Mouse (Mus musculus): ENCODE data around the gene Chtf18.
"Not testable (repeated sequence)": the region's sequence is repeated elsewhere in the genome, so short reads cannot be mapped to it uniquely, and the experiment has no call there.

Gene Chtf18

DNA sequence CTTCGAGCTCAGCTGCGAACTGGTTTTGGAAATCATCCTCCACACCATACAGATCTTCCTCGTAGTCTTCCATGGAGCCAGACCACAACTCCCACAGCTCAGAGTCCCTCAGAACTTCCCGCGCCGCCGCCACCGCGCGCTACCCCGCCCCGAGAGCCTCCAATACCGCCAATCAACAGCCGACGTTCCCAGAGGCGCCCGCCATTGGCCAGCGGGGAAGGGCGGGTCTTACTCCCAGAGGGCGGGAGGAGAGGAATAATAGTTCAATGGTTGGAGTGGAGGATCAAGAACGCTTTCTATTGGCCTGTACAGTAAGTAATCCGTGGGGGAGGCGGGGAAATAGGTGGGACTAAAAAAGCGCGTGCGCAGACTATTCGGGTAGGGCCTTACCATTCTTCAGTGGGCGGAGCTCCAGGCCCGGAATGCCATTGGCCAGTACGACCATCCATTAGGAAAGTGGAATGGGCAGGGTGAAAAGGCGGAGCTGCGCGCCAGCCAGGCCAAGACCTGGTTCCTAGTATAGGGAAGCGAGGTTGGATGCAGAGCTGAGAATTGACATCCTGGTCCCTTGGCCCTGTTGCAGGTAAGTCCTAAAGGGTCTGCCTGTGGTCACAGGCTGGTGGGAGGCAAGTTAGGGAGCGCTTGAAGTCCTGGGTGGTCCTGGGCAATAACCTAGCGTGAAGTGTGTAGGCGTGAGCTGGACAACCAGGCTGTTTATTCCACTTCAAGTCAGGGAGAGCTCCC lies at the start of gene Chtf18, which contains the start of gene Rpusd1:
Gene Chtf18, minus strand, starts transcription at position 155 of the 744 bp plus-strand sequence.
Gene Rpusd1, plus strand, starts transcription at position 406 of the 744 bp plus-strand sequence.
- DNase-seq (ENCODE audit: extremely low read depth, low read depth) = peak; percentile 99

DNA sequence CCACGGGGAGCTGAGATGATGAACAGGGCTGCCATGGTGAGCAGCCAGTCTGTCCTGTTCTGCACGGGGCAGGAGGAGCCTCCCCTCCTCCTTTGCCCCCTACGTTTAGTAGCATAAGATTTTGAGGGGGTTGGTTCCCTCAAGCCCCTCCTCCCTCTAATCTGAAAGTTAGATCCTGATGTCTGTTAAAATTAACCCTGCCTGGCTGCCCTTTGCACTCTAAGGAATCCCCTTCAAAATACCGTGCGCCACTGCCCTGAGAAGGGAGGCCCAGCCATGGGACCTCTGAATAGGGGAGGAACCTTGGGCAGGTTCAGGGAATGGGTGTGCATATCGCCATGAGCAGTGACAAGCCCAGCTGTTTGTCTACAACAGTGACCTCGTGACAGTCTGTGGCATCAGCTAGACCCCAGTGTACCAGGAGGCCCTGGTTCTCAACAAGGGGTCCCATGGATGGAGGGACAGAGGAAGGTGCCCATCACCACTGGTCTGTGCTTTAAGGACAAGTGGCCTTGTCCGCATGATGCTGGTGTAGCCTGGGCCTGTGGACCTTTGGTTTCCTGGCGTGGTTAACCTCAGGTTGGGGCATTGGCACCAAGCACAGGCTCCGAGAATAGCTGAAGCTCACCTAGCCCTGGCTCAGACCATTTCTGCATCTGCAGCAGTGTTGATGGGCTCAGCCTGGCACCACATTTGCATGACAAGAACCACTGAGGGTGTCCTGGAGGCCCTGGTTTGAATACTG lies 48.3 kb upstream of the Chtf18 start:
- no peak for DNase-seq (ENCODE audit: extremely low read depth, low read depth)

DNA sequence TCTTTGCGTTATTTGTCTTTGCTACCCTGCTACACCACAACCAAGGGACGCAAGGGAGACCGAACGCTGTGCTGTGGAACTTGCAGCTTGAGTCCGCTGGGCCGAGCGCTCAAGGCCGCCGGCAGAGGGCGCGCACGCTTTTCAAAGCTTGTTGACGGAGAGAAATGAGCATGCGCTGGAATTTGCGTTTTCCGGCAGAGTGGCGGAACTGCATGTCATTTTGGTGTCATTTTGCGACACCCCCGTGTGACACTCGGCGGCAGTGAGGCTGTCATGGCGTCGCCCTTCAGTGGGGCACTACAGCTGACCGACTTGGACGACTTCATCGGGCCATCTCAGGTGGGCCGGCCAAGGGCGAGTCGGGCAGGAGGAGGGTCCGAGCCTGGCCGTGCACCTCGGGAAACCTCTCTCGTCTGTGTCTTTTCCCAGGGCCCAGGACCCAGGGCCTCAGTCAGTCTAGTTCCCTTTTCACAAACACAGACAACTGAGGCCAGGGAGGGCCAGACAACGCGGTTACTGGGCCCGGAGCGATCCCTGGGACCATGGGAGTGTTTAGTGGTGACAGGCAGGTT lies 46.4 kb upstream of the Chtf18 start, which contains the start of gene Narfl:
Gene Narfl, plus strand, starts transcription at position 228 of the 572 bp plus-strand sequence.
- DNase-seq (ENCODE audit: extremely low read depth, low read depth) = peak; percentile 89

DNA sequence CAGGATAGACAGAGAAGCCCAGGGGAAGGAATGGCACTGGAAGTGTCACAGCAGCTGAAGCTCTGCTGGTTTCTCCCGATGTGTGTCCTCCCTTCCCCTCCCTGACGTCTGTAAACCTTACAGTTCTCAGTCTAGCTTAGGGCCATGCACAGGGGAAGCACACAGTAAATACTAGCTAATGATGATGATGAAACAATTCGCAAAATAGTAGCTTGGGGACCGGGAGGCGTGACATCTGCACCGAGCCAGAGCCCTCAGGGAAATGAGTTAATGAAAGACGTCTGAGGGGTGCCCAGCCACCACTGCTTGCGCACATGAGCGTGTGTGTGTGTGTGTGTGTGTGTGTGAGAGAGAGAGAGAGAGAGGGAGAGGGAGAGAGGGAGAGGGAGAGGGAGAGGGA lies 42.1 kb upstream of the Chtf18 start:
- no peak for DNase-seq (ENCODE audit: extremely low read depth, low read depth)

DNA sequence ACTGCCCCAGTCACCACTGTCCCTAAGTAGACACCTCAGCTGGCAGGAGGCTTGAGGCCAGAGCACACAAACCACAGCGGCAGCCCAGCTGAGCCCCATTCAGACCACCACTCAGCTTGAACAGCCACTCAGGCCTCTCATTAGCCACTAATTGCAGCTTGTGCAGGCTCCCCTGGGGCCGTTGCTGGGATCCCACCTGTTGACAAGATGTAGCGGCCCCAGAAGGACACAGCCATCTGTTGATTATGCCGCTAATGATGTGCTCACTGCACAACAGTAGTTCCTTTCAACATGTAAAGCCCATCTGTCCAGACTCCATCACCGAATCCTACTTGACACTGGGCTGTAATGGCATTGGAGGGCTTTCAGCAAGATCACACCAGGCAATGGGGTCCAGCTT lies 38.7 kb upstream of the Chtf18 start:
- no peak for DNase-seq (ENCODE audit: extremely low read depth, low read depth)

DNA sequence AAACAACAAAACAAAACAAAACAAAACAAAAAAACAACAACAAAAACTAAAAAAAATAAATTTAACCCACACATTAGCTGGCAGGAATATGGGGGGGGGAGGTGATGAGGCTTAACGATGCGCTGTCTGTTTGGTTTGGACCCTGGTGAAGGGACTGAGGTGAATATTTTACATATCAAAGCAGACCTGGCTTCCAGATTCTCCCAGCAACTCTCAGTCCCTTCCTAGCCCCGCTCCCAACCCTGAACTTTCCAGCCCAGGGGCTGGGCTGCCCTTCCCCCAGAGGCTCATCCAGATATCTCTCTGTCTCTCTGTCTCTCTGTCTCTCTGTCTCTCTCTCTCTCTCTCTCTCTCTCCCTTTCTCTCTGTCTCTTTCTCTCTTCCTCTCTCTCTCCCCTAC lies 35.4 kb upstream of the Chtf18 start:
- DNase-seq (ENCODE audit: extremely low read depth, low read depth) = no peak

DNA sequence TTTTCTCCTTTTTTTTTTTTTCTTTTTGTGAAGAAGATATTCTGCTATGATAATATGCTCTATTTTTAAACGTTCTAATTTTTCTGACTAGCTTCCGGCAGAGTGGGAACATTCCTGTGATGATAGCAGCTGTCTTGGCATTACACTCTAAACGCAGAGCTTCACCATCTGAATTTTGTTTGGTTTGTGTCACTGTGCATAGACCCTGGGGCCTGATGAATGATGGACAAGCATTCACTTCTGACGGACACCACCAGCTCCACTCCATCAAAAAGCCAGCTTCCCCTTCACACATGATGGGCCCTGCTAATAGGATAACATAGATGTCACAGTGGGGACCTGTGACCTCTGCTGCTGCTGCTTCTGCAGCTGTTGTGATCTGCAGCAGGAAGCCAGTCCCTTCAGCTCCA lies 34.3 kb upstream of the Chtf18 start:
- DNase-seq (ENCODE audit: extremely low read depth, low read depth) = no peak

DNA sequence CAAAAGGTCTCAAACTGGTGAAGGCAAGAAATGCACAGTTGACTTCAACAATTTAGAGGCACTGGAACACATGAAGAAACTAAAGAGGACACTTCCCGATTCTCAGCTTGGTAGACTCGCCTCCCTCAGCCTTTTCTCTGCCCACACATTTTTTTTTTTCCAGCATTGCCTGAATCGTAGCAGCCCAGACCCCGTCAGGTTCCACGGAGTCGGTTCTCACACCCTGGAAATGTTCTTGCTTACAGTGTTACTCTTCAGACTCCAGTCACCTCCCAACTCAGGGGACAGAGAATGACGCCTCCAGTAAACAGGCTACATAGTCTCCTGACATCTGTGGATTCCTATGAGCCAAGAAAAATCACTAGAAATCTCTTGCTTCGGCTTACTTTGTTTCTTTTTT lies 32.9 kb upstream of the Chtf18 start:
- DNase-seq (ENCODE audit: extremely low read depth, low read depth) = no peak

DNA sequence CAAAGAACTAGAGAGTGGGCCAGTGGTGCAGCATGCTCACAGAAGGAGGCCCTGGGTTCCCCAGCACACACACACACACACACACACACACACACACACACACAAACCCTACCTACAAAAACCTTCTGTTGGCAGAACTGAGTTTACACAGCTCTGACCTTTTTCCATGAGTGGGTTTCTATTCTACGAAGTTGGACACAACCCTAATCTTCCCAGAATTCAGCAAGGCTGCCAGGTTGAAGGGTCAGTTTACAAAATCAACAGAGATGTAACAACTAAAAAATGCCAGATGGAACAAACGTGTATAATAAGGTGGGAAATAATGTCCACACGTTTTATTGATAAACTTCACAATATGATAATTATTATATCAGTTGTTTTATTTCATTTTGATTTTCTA lies 30.5 kb upstream of the Chtf18 start:
- DNase-seq (ENCODE audit: extremely low read depth, low read depth) = no peak

DNA sequence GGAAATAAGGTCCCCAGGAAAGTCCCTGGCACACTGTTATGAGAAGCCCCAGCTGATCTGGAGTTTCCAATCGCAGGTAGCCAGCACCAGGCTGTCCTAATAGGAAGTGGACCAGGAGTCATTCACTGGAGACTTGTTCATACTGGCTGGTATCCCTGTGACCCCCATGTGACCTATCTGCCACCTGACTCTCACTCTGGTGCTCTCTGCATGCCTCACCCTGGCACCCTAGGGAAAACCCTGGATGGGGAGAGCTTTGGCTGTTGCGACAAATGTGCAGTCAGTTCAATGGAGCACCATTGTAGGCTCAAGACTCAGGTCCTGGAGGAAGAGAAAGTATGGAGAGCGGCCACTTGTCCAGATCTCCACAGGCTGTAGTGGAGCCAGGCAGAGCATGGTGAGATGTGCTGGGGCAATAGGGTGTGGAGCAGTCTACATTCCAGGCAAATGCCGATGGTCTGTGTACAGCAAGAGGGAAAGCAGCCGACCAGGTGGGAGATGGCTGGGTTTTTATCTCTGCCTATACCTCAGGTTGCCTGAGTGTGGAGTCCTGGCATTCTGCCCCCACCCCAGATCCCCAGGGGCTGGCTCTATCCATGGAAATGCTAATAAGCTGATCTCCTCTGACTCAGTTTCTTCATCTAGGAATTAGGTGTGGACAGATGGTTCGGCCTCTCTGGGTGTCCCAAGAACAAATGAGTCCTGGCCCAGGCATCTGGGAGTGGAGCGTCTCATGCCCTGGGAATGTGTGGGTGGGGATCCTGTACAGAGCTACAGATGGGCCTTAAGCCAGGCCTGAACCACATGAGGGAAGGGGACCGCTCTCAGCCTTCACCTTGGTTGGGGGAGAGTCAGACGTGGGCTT lies 29.4 kb upstream of the Chtf18 start:
- DNase-seq (ENCODE audit: extremely low read depth, low read depth) = no peak

DNA sequence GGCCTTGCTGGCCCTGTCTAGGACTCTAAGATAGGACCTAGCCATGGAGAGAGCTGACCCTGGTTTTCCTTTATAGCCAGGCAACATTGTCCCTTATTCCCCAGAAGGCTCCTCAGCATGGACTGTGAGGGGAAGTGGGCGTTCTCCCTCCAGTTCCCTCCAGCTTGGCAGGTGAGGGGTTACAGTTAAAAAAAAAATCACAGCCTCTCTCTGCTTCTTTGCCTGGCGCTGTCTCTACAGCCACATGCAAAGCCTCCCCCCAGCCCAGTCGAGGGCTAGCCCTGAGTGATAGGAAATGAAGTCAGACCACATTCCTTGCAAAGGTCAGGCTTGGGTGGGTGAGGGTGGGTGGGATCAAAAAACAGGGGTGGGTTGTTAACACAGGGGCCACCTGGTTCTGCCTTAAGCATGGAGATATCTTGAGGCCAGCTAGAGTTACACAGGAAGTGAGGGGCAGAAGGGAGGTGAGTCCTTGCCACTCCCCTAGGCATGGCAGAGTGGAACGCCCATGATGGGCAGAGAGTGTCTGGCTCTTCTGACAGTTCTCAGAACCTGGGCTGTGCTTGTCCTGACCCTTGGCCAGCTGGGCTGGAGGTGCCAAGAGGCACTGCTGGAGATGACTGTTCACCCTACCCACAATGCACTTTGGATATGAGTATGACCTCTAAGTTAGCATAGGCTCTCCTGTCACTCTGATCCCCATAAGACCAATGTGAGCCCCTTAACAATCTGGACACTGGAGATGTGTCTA lies 28.6 kb upstream of the Chtf18 start:
- no peak for DNase-seq (ENCODE audit: extremely low read depth, low read depth)

DNA sequence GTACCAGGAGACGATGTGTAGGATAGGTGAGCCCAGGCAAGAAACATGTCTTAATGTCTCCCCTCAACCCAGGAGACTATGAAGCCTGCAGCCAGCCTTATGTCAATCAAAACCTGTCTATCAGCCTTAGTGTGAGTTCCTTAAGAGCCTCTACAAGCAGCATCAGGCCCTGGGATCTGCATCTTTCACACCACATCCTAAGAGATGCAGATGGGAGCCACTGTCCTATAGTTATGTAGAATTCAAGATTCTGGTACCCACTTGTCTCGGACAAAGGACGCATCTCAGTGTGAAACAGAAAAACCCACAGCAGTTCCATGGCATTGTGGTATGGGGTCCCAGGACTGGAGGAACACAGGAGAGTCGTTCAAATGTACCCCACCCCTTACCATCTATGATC lies 27.9 kb upstream of the Chtf18 start:
- DNase-seq (ENCODE audit: extremely low read depth, low read depth) = no peak

DNA sequence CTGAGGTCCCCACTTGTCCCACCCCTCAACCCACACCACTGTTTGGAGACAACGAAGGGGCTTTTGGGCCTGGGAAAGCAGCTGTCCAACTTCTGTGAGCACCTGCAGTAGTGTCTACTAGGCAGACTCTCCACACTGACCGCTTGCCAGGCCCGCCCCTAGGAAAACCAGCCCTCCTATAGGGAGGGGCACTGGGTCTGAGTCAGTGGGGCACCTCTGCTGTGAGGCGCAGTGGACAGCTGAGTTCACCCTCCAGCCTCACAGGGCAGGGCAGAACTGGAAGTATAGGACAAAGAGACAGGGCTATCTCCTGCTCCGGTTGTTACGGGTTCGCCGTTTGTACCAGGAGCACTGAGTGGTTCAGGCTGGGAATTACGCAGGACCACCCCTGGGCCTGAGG lies 27.0 kb upstream of the Chtf18 start, which contains the start of gene Msln:
Gene Msln, minus strand, starts transcription at position 138 of the 400 bp plus-strand sequence.
- DNase-seq (ENCODE audit: extremely low read depth, low read depth) = no peak

DNA sequence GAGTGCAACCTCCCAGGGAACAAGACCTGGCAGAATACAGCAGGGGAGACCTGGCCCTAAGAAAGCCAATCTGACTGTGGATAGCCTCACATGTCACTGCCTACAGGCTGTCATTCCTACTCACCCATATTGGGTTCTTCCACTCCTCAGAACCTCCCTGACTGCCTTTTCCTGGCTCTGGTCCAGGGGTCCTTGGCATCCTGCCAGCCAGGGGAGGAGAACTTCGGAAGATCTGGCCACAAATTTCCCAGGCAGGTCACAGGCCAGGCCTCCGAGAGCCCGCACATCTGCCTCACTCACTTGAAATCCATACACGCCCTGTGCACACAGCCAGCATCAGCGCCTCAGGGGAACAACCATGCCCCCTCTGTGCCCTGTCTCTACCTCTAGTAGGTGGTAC lies 24.2 kb upstream of the Chtf18 start:
- DNase-seq (ENCODE audit: extremely low read depth, low read depth) = no peak

DNA sequence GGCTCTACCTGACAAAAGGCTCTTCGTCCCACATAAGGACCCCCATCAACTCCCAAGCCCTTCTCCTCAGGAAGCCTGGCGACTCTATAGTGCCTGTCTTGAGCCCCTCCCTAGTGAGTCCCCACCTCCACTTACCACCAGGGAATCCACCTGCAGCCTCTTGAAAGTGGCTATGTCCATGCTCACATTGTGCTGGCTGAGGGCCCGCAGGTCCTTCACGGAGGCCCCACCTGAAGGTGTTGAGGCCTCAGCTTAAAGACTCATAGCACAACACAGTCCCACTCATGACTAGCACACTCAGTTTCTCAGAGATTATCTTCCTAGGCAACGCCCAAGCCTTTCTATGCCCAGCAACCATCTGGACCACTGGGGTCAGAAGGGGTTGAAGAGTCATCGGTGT lies 22.1 kb upstream of the Chtf18 start:
- no peak for DNase-seq (ENCODE audit: extremely low read depth, low read depth)

DNA sequence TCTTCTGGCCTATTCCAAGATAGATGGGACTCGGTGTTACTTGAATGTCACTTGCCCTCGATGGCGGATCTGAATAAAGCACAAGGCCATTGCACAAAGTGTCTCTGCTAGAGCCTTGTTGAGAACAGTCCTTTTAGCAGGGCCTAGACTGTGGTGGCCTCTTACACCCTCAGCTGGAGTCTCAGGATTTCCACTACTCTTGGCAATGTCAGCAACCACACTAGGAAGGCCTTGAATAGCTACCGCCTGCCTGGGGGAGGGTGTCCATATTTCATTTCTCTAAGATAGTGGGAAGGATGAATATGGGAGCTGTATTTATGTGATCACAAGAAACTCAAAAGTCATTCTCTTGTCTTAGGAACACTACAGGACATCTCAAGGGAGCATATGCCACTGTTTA lies 21.0 kb upstream of the Chtf18 start:
- no peak for DNase-seq (ENCODE audit: extremely low read depth, low read depth)

DNA sequence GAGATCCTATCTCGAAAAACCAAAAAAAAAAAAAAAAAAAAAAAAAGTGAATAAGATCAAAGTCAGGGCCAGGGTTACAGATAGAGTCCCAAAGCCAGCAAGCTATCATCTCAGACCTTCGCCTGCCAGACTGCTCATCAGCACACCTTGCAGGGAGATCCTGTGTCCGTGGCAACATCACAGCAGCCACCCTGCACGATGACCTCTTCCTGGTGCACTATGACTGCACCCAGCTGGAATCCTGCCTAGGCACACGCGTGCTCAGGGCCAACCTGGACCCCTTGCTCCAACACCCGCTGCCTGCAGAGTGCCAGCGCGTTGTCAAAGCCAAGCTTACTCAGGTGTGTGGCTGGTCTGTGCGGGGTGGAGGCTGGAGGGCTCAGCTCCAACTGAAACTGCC lies 17.1 kb upstream of the Chtf18 start:
- no peak for DNase-seq (ENCODE audit: extremely low read depth, low read depth)

DNA sequence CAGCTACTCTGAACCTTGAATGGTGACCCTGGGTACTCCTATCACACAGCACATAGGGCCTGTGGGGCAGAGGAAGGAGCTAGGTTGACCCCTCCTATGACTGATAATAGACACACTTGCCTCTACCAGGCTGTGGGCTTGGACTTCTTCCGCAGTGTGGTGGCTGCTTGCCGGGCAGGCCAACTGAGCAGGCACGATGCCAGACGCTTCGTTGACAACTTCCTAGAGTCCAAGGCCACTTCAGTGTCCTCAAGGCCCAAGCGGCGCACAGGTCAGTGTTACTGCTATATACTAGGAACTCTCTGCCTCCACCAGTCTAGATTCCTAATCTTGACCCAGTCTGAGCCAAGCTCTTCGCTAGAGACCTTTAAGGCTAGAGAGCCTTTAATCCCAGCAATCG lies 16.6 kb upstream of the Chtf18 start:
- DNase-seq (ENCODE audit: extremely low read depth, low read depth) = no peak

DNA sequence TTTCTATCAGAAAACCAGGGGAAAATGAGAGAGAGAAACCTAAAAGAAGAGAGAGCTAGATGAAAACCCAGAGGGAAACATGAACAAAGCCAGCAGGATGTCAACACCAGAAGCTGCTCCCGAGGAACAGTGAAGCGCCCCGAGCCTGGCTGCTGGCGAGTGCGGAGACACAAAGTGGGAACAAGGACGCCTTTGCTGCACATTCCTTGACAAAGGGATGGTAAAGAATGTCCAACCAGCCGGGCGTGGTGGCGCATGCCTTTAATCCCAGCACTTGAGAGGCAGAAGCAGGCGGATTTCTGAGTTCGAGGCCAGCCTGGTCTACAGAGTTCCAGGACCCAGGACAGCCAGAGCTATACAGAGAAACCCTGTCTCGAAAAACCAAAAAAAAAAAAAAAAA lies 14.3 kb upstream of the Chtf18 start:
- DNase-seq (ENCODE audit: extremely low read depth, low read depth) = not testable (repeated sequence)

DNA sequence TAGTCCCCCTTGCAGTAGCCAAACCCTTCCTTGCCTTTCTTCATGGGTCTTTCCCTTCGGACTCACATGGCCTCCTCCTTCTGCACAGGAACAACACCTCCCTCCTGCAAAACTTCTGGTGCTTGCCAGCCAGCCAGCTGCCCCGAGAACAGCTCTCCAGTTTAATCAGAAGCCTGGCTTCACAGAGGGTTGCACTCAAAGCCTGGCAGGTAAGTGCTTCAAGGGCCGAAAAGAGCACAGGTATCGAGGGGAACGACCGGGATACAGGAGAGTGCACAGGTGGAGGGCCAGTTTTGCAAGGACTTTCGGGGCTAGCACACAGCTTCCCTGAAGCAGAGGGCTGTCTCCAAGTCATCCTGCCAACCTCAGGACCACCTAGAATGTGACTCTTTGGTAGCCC lies 11.6 kb upstream of the Chtf18 start:
- DNase-seq (ENCODE audit: extremely low read depth, low read depth) = no peak

DNA sequence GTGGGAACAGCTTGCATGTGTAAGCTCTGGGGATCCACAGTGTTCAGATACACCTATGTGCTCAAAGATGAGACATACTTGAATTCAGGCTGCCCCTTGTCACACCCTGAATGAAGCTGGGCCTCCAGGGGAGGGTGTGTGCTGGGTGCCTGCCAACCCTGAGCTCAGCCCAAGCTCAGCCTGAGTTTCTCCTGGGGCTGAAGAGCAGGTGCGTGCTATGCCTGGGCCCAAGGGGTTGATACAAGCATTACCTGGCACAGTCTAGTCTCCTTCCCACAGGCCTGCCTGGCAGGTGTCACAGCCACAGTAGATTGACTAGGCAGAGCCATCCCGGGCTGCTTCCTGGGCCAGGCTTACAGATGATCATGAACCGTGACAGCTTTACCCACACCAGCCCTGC lies 8.5 kb upstream of the Chtf18 start, which contains the start of gene Mslnl:
Gene Mslnl, plus strand, starts transcription at position 298 of the 400 bp plus-strand sequence.
- no peak for DNase-seq (ENCODE audit: extremely low read depth, low read depth)
